Mouse (Mus musculus): ENCODE data around the gene Casp7. TPM values are rescaled to one million over a fixed set of nuclear protein-coding genes. Genes with fewer than 3 reads are reported as not detected.

Casp7 gene
- polyA plus RNA-seq, 1 experiment = 9.1 TPM

DNA sequence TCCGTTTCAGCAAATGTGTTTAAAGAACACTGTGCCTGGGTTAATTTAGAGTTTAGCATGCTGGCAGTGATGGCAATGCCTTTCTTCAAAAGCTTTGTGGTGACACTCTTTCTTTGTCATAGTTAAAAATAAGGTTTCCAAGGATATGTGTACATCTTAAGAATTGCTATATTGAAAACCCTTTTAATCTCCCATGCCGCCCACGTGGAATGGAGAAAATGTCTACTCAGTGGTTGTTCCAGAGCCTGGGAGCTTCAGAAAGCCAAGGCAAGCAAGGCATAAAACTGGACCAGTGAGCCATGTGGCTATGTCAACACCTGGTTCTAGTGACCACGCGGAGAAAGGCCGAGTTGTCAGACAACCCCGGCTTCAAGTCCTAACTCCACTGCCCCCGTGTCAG lies 52.6 kb downstream of the Casp7 start:
- no peaks in the 10 kb centered on the region for H3K79me3 ChIP-seq (ENCODE audit: low read depth)
- no peaks in the 10 kb centered on the region for H3K36me3 ChIP-seq (ENCODE audit: control insufficient read depth, insufficient read depth)
- H3K4me3 ChIP-seq (ENCODE audit: insufficient read depth, poor library complexity, severe bottlenecking) = no peak overlapping the region
- H3ac ChIP-seq (ENCODE audit: control insufficient read depth, insufficient read length, low read depth) = no peak overlapping the region
- no peak for TF ChIP-seq CEBPB (IDR thresholded peaks at IDR 0.05; ENCODE audit: low read depth)
- TF ChIP-seq MAX (IDR thresholded peaks at IDR 0.05) = no peak
- TF ChIP-seq CTCF (IDR thresholded peaks at IDR 0.05; ENCODE audit: control insufficient read depth, insufficient read depth, insufficient read length) = no peak
- TF ChIP-seq USF1 (IDR thresholded peaks at IDR 0.05; ENCODE audit: low read depth) = no peak
- TF ChIP-seq MYOG (IDR thresholded peaks at IDR 0.05; ENCODE audit: control insufficient read depth, extremely low read depth, insufficient read length) = no peak
- TF ChIP-seq MYOD1 (IDR thresholded peaks at IDR 0.05; ENCODE audit: control insufficient read depth, insufficient read length, low read depth) = no peak
- TF ChIP-seq FOSL1 (IDR thresholded peaks at IDR 0.05; ENCODE audit: insufficient read depth, low read length, poor library complexity, severe bottlenecking) = no peak
- H3K79me2 ChIP-seq (ENCODE audit: control insufficient read depth, insufficient read depth) = no peaks in the 10 kb centered on the region
- H3K27me3 ChIP-seq (ENCODE audit: control insufficient read depth, insufficient read depth, insufficient read length) = no peaks in the 10 kb centered on the region

DNA sequence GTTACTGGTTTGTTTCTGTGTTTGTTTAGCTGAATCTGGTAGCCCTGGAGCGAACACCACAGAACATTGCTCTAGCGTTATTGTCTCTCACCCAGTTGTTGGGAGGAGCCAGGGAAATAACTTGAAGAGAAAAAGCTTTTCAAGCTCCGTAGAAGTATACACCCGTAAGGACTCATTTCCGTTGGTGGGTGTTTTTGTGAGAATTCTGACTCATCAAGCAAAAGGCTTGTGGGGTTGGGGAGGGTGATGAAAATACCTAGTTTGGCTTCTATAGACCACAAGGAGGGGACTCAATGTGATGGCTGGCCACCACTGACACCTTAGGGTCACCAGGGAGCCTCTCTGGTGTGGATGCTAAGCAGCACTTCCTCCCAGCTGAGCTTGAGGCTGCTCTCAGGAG lies 54.0 kb downstream of the Casp7 start:
- no peaks in the 10 kb centered on the region for H3K27me3 ChIP-seq (ENCODE audit: control insufficient read depth, insufficient read depth, insufficient read length)
- H3ac ChIP-seq (ENCODE audit: control insufficient read depth, insufficient read length, low read depth) = no peak overlapping the region
- H3K79me3 ChIP-seq (ENCODE audit: low read depth) = no peaks in the 10 kb centered on the region
- H3K79me2 ChIP-seq (ENCODE audit: control insufficient read depth, insufficient read depth) = no peaks in the 10 kb centered on the region
- no peak overlapping the region for H3K4me3 ChIP-seq (ENCODE audit: insufficient read depth, poor library complexity, severe bottlenecking)
- no peaks in the 10 kb centered on the region for H3K36me3 ChIP-seq (ENCODE audit: control insufficient read depth, insufficient read depth)
- no peak for TF ChIP-seq MYOD1 (IDR thresholded peaks at IDR 0.05; ENCODE audit: control insufficient read depth, insufficient read length, low read depth)
- TF ChIP-seq MAX (IDR thresholded peaks at IDR 0.05) = no peak
- TF ChIP-seq MYOG (IDR thresholded peaks at IDR 0.05; ENCODE audit: control insufficient read depth, extremely low read depth, insufficient read length) = no peak
- no peak for TF ChIP-seq CEBPB (IDR thresholded peaks at IDR 0.05; ENCODE audit: low read depth)
- no peak for TF ChIP-seq FOSL1 (IDR thresholded peaks at IDR 0.05; ENCODE audit: insufficient read depth, low read length, poor library complexity, severe bottlenecking)
- no peak for TF ChIP-seq USF1 (IDR thresholded peaks at IDR 0.05; ENCODE audit: low read depth)
- no peak for TF ChIP-seq CTCF (IDR thresholded peaks at IDR 0.05; ENCODE audit: control insufficient read depth, insufficient read depth, insufficient read length)

DNA sequence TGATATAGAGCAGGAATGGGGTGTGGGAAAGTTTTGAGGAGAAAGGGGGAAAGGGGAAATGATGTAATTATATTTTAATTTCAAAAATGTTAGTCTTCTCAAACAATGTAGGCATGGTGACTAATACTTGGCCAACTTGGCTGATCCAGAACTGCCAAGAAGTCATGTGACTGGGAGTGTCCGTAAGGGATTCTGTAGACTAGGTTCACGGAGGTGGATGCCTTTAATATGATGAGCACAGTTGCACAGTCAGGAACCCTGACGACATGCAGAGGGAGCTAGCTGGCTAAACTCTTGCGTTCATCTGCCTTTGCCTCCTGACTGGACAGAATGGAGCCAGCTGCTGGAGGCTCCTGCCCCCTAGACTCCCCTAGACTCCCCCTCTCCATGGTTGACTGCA lies 54.9 kb downstream of the Casp7 start:
- no peaks in the 10 kb centered on the region for H3K79me2 ChIP-seq (ENCODE audit: control insufficient read depth, insufficient read depth)
- no peaks in the 10 kb centered on the region for H3K36me3 ChIP-seq (ENCODE audit: control insufficient read depth, insufficient read depth)
- no peaks in the 10 kb centered on the region for H3K79me3 ChIP-seq (ENCODE audit: low read depth)
- no peak overlapping the region for H3ac ChIP-seq (ENCODE audit: control insufficient read depth, insufficient read length, low read depth)
- no peaks in the 10 kb centered on the region for H3K27me3 ChIP-seq (ENCODE audit: control insufficient read depth, insufficient read depth, insufficient read length)
- H3K4me3 ChIP-seq (ENCODE audit: insufficient read depth, poor library complexity, severe bottlenecking) = no peak overlapping the region
- TF ChIP-seq MYOD1 (IDR thresholded peaks at IDR 0.05; ENCODE audit: control insufficient read depth, insufficient read length, low read depth) (no peak), USF1 (IDR thresholded peaks at IDR 0.05; ENCODE audit: low read depth) (peak; percentile 94)

DNA sequence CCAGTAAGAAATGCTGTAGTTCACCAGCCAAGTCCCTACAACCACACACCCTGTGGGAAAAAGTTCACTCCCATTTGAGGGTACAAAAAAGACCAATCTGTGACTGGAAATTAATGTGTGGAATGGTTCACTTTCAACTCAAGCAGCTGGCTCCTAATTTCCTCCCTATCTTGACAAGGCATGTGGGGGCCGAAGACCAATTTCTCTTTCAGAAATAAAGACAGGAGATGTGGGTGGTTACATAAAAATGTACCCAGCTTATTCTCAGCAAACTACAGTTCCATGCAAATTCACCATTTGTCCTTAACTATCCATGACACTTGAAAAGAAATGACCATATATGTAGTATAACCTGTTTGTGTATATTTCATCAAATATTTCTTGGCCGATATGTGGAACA lies 55.5 kb downstream of the Casp7 start:
- Histone ChIP-seq H3ac (ENCODE audit: control insufficient read depth, insufficient read length, low read depth) (no peak overlapping the region), H3K4me3 (ENCODE audit: insufficient read depth, poor library complexity, severe bottlenecking) (no peak overlapping the region), H3K79me2 (ENCODE audit: control insufficient read depth, insufficient read depth) (no peaks in the 10 kb centered on the region), H3K36me3 (ENCODE audit: control insufficient read depth, insufficient read depth) (no peaks in the 10 kb centered on the region), H3K27me3 (ENCODE audit: control insufficient read depth, insufficient read depth, insufficient read length) (no peaks in the 10 kb centered on the region), H3K79me3 (ENCODE audit: low read depth) (no peaks in the 10 kb centered on the region)
- TF ChIP-seq FOSL1 (IDR thresholded peaks at IDR 0.05; ENCODE audit: insufficient read depth, low read length, poor library complexity, severe bottlenecking) = no peak
- TF ChIP-seq CTCF (IDR thresholded peaks at IDR 0.05; ENCODE audit: control insufficient read depth, insufficient read depth, insufficient read length) = no peak
- TF ChIP-seq MYOG (IDR thresholded peaks at IDR 0.05; ENCODE audit: control insufficient read depth, extremely low read depth, insufficient read length) = no peak
- no peak for TF ChIP-seq CEBPB (IDR thresholded peaks at IDR 0.05; ENCODE audit: low read depth)
- no peak for TF ChIP-seq MYOD1 (IDR thresholded peaks at IDR 0.05; ENCODE audit: control insufficient read depth, insufficient read length, low read depth)
- TF ChIP-seq USF1 (IDR thresholded peaks at IDR 0.05; ENCODE audit: low read depth) = no peak
- no peak for TF ChIP-seq MAX (IDR thresholded peaks at IDR 0.05)

DNA sequence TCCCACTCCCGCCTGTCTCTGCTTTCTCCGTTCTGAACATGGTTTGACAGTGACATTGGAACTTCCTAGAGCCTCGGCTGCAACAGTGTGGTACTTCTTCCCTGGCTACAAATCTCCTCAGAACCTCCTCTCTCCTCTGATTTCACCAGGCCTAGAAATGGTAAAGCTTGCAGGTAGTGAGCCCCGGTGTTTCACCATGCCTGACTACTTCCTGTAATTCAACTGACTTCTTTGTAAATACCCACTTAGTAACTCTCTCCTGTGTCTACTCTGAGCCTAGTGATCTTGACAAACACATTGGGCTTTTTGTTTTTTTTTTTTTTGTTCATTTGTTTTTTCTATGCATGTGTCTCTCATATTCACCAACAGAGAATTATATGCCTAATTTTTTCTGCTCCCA lies 57.9 kb downstream of the Casp7 start:
- no peaks in the 10 kb centered on the region for H3K36me3 ChIP-seq (ENCODE audit: control insufficient read depth, insufficient read depth)
- TF ChIP-seq CEBPB (IDR thresholded peaks at IDR 0.05; ENCODE audit: low read depth) (no peak), MAX (IDR thresholded peaks at IDR 0.05) (no peak), MYOG (IDR thresholded peaks at IDR 0.05; ENCODE audit: control insufficient read depth, extremely low read depth, insufficient read length) (no peak), USF1 (IDR thresholded peaks at IDR 0.05; ENCODE audit: low read depth) (no peak), FOSL1 (IDR thresholded peaks at IDR 0.05; ENCODE audit: insufficient read depth, low read length, poor library complexity, severe bottlenecking) (no peak), MYOD1 (IDR thresholded peaks at IDR 0.05; ENCODE audit: control insufficient read depth, insufficient read length, low read depth) (no peak), CTCF (IDR thresholded peaks at IDR 0.05; ENCODE audit: control insufficient read depth, insufficient read depth, insufficient read length) (no peak)
- H3K79me3 ChIP-seq (ENCODE audit: low read depth) = no peaks in the 10 kb centered on the region
- no peaks in the 10 kb centered on the region for H3K27me3 ChIP-seq (ENCODE audit: control insufficient read depth, insufficient read depth, insufficient read length)
- H3ac ChIP-seq (ENCODE audit: control insufficient read depth, insufficient read length, low read depth) = no peak overlapping the region
- H3K79me2 ChIP-seq (ENCODE audit: control insufficient read depth, insufficient read depth) = no peaks in the 10 kb centered on the region
- H3K4me3 ChIP-seq (ENCODE audit: insufficient read depth, poor library complexity, severe bottlenecking) = no peak overlapping the region

DNA sequence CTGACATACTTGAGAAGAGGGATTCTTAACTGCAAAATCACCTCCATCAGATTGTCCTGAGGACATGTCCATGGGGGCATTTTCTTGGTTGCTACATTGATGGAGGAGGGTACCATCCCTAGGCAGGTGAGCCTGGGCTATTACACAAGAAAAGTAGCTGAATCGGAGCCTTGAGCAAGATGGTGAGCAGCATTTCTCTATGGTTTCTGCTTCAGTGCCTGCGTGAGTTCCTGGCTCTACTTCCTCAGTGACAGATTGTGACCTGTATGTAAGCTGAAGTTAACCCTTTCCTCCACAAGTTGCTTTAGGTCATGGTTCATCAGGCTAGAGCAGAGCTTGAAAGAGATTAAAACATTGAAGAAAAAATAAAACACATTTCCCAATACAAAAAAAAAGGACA lies 58.4 kb downstream of the Casp7 start:
- Histone ChIP-seq H3K79me2 (ENCODE audit: control insufficient read depth, insufficient read depth) (no peaks in the 10 kb centered on the region), H3K79me3 (ENCODE audit: low read depth) (no peaks in the 10 kb centered on the region)

More for the DNA sequence above, 58.4 kb downstream of the Casp7 start:
- no peak for TF ChIP-seq CEBPB (IDR thresholded peaks at IDR 0.05; ENCODE audit: low read depth)
- TF ChIP-seq CTCF (IDR thresholded peaks at IDR 0.05; ENCODE audit: control insufficient read depth, insufficient read depth, insufficient read length) = no peak
- no peak for TF ChIP-seq MYOD1 (IDR thresholded peaks at IDR 0.05; ENCODE audit: control insufficient read depth, insufficient read length, low read depth)
- no peak for TF ChIP-seq MYOG (IDR thresholded peaks at IDR 0.05; ENCODE audit: control insufficient read depth, extremely low read depth, insufficient read length)
- TF ChIP-seq USF1 (IDR thresholded peaks at IDR 0.05; ENCODE audit: low read depth) = no peak
- TF ChIP-seq FOSL1 (IDR thresholded peaks at IDR 0.05; ENCODE audit: insufficient read depth, low read length, poor library complexity, severe bottlenecking) = no peak
- no peak for TF ChIP-seq MAX (IDR thresholded peaks at IDR 0.05)
- no peak overlapping the region for H3K4me3 ChIP-seq (ENCODE audit: insufficient read depth, poor library complexity, severe bottlenecking)
- H3ac ChIP-seq (ENCODE audit: control insufficient read depth, insufficient read length, low read depth) = no peak overlapping the region
- H3K36me3 ChIP-seq (ENCODE audit: control insufficient read depth, insufficient read depth) = no peaks in the 10 kb centered on the region
- H3K27me3 ChIP-seq (ENCODE audit: control insufficient read depth, insufficient read depth, insufficient read length) = no peaks in the 10 kb centered on the region
